Mouse (Mus musculus): ENCODE measurements at regions not wholly inside any gene's neighbourhood (a gene's known extent, or its start where the extent isn't known, plus 50 kb on each side); places are given as distances from the start of the nearest gene placed in this dataset.

- DNase-seq = no peak
Observed at GRCm38 (mm10) chr10:92077291-92077690, 644.9 kb downstream of the Nedd1 start.

- no peak for DNase-seq
Observed at GRCm38 (mm10) chr10:92076754-92077153, 645.5 kb downstream of the Nedd1 start.

GRCm38 (mm10) chr10:92075469-92075868 is 646.8 kb downstream of the Nedd1 start:
- no peak for DNase-seq

- no peak for DNase-seq
Observed at GRCm38 (mm10) chr10:92074698-92075394, 647.4 kb downstream of the Nedd1 start.

- DNase-seq = no peak
Observed at GRCm38 (mm10) chr10:92073873-92074390, 648.3 kb downstream of the Nedd1 start.

- DNase-seq = no peak
Observed at GRCm38 (mm10) chr10:92044783-92045182, 677.4 kb downstream of the Nedd1 start.

- no peak for DNase-seq
Observed at GRCm38 (mm10) chr10:92036176-92036575, 686.0 kb downstream of the Nedd1 start.

GRCm38 (mm10) chr10:92030221-92030620 is 692.0 kb downstream of the Nedd1 start:
- no peak for DNase-seq

- no peak for DNase-seq
Observed at GRCm38 (mm10) chr10:92024203-92024602, 698.0 kb downstream of the Nedd1 start.

GRCm38 (mm10) chr10:92021036-92021435 is 701.2 kb downstream of the Nedd1 start:
- DNase-seq = no peak

GRCm38 (mm10) chr10:92009551-92009950 is 712.7 kb downstream of the Nedd1 start:
- no peak for DNase-seq

GRCm38 (mm10) chr10:92007891-92008290 is 714.3 kb downstream of the Nedd1 start:
- no peak for DNase-seq

- no peak for DNase-seq
Observed at GRCm38 (mm10) chr10:92006467-92006866, 715.8 kb downstream of the Nedd1 start.

- no peak for DNase-seq
Observed at GRCm38 (mm10) chr10:91991040-91991439, 731.2 kb downstream of the Nedd1 start.

GRCm38 (mm10) chr10:91988364-91988763 is 733.9 kb downstream of the Nedd1 start:
- peak; percentile 6 for DNase-seq

GRCm38 (mm10) chr10:91979841-91980240 is 742.4 kb downstream of the Nedd1 start:
- no peak for DNase-seq

- DNase-seq = no peak
Observed at GRCm38 (mm10) chr10:91971951-91972350, 750.3 kb downstream of the Nedd1 start.

- no peak for DNase-seq
Observed at GRCm38 (mm10) chr10:91967570-91968310, 754.5 kb downstream of the Nedd1 start.

- no peak for DNase-seq
Observed at GRCm38 (mm10) chr10:91959734-91960492, 762.3 kb downstream of the Nedd1 start.

- DNase-seq = no peak
Observed at GRCm38 (mm10) chr10:91953078-91953477, 769.1 kb downstream of the Nedd1 start.

- DNase-seq = no peak
Observed at GRCm38 (mm10) chr10:91923626-91924025, 742.5 kb upstream of the Tmpo start.

GRCm38 (mm10) chr10:91889864-91890263 is 708.7 kb upstream of the Tmpo start:
- DNase-seq = no peak

GRCm38 (mm10) chr10:91888537-91888936 is 707.4 kb upstream of the Tmpo start:
- DNase-seq = peak; percentile 12

Data from adrenal gland, postnatal 14 days (tissue).